Mouse (Mus musculus): ENCODE data around the gene Fam124b.

Fam124b gene

DNA sequence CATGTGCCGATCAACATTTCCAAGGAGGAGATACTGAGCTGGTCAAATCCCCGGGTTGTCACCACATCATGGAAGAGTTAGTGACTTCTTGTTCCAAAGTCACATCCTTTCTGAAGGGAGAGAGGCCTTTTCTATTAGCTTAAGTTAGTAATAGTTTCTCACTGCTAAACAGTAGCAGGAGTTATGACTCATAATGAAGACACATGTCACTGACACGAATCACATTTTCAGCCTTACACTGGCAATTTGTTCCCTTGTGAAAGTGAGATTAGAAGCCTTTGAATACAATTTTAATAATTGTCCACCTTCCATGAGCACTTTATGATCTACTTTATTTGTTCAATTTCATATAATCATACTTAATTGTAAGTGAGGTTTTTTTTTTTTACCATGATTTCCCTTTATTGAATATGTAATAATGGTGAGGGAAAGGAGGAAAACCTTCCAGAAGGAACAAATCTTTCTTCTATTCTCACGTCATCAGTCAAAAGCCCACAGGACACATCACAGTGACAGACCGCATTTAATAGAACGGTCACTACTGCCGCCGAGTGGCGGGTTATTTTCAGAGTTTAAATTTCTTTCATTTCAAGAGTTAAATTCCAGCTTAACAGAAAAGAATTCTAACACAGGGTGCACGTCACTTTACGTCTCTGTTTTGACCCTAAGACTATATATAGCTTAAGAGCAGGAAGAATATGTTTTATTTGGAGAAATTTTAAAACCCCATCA, 40.5 kb downstream of the Fam124b start:
- DNase-seq (ENCODE audit: low spot score in 2 of 2), result no peak

DNA sequence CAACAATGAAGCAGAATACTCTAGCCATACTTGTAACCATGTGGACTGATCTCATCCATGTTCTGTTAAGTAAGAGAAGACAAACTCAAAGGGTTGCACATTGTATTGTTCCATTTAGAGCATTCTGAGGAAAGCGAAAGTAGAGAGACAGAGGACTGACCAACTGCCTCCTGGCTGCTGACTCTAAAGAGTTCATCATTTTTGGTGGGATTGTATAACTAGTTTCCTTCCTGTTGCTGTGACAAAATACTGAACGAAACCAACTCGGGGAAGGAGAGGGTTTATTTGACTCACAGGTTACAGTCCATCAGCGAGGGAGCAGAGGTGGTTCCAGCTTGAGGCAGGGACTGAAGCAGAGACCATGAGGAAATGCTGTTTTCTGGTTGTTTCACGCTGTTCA, 50.6 kb downstream of the Fam124b start:
- DNase-seq (ENCODE audit: low spot score in 2 of 2), result no peak

DNA sequence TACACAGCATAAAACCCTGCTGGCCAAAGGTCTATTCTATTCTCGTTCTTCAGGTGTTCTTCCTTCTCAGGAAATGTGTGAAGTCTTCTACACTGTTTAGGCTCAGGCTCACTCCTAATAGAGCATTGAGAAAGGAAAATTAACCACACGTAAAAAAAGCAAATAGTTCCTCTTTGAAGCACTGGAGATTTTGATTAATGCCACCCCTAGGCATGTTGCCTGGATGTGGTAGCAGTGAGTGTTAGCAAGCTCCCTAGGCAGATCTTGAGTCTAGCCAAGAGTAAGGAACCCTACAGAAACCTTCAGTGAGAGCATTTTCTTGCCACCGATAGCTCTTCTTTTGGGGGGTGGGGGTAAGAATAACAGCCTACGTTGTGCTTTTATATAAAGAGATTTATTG, 51.7 kb downstream of the Fam124b start:
- no peak for DNase-seq (ENCODE audit: low spot score in 2 of 2)

- no peak for DNase-seq (ENCODE audit: low spot score in 2 of 2)
Measured at GRCm38 (mm10) chr1:80165391-80165790, 52.9 kb downstream of the Fam124b start.

DNA sequence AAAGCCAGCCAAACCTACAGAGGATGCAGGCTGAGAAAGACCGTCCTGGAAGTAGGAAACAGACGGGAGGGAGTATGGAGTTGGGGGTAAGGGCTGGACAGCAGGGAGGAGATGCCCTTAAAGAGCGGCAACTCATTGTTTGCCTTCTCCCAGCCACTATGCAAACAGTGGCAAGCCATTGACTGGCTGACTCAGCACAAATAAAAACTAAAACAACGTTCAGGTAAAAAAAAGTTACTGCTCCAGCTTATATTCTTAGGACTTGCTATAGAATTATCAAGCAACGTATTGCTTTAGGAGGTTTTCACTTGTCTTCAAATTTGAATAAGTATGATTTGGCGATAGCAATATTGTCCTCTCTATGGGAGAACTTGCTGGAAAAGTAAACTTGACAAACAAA, 55.3 kb downstream of the Fam124b start:
- no peak for DNase-seq (ENCODE audit: low spot score in 2 of 2)

- no peak for DNase-seq (ENCODE audit: low spot score in 2 of 2)
Measured at GRCm38 (mm10) chr1:80159586-80159985, 58.7 kb downstream of the Fam124b start.

DNA sequence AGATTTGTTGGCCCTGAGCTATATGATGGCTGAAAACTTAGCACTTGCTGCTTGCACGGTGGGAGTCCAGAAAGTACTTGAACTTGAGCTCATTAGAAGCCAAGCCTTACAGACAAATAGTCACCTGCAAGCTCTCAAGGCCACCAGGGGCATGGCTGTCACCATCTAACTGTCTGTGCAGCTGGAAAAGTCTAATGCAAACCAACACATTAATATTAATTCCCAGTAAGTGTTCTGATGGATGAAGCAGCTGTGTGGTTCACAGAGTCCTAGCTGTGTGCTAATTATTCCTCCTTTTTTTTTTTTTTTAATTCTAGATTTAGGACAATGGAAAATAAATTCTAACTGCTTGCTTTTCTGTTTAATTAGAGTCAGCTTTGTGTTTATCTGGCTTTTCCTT, 63.4 kb downstream of the Fam124b start:
- no peak for DNase-seq (ENCODE audit: low spot score in 2 of 2)

DNA sequence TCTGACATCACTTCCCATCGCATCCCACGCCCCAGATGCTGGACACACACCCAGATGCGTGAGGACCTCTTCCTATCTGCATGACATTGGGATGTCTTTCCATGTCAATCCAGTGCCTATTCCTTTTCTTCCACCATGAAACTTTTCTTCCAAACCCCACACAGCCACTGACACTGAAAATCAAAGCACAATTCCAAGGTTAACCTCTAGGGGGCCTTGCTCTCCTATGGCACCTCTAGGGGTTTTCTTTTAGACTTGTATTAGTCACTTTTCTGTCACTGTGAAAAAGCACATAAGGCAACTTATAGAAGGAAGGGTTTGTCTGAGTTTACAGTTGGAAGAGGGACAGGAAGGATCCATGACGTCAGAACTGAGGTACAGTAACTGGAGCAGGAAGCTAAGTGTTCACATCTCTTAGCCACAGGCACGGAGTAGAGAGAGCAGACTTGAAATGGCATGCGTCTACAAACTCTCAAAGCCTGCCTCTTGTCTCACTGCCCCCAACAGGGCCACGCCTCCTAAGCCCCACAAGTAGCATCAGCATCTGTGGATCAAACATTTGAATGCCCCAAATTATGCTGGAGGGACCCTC, 65.1 kb downstream of the Fam124b start:
- no peak for DNase-seq (ENCODE audit: low spot score in 2 of 2)

DNA sequence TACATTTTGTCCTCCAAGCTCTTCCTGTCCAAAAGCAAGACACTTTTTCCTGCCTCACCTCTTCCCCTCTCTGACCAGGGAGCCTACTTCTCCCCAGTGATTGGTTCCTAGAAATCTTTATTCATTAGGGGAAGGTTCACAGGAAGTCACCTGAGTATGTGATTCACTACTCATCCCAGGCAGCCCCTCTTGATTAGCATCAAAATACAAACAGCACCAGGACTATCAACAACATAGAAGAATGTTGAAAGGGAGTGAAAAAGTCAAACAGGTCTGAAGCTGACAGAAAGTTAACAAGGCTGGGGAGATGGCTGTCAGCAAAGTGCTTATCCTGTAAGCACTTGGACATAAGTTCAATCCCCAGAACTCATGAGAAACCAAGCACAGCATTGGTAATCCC, 67.6 kb downstream of the Fam124b start:
- no peak for DNase-seq (ENCODE audit: low spot score in 2 of 2)
